Mouse (Mus musculus): ENCODE measurements around the gene Psg22. TPM values are rescaled to one million over a fixed set of nuclear protein-coding genes. Genes with fewer than 3 reads are reported as not detected.
A peak's percentile ranks its signal among the peaks of the same experiment; 100 is the strongest.
"Not testable (repeated sequence)": the region's sequence is repeated elsewhere in the genome, so short reads cannot be mapped to it uniquely, and the experiment has no call there.

The Psg22 gene
- total and polyA plus RNA-seq, 3 experiments = 0.11 TPM; not detected in 2

DNA sequence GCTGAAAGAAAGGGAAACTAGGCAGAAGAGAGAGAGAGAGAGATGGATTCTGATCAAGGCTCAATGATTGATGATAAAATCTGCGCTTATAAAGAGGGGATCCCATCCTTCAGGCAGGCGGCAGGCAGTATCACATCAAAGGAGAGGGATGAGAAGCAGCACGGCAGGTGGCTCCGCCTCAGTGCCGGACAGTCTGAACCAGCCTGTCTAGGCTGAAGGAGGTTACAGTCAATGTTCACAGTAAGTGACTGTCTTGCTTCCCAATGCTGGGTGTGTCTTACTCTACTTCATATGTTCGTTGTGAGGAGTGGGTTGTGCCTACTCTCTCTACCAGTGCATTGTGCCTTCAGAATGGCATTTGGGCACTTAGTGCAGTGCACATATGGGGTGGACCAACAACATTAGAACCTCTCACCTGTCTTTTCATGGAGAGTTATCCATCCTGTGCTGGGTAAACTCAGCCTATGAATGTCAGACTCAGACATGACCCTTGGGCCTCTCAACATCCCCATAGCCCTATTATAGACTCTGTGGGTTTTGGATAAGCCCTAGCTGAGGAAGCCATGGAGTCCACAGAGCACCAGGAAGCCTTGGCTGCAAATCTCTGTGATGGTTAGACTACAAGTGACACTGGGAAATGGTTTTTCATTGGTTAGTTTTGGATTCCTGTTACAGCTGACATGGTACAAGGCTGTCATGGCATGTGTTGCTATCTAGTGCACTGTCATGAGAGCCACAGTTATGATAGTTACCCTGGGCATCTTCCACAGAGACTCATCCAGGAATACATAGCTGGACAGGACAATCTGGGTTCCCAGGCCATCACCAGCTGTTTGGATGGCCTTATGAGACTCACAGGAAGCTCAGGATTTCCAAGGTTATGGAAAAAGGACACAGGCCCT lies 31.4 kb downstream of the Psg22 start:
- no peak for ATAC-seq (ENCODE audit: extremely low read depth, insufficient number of reproducible peaks, low FRiP score, poor library complexity, severe bottlenecking)
- H3K4me3 ChIP-seq (ENCODE audit: low read depth, low read length) = no peak overlapping the region
- H3K36me3 ChIP-seq (replicated peaks) = no peaks in the 10 kb centered on the region
- no peak for TF ChIP-seq GATA1 (IDR thresholded peaks at IDR 0.05; ENCODE audit: borderline replicate concordance, low read length)
- no peak for TF ChIP-seq CTCF (IDR thresholded peaks at IDR 0.05; ENCODE audit: low read depth, low read length)
- no peak for TF ChIP-seq POLR2AphosphoS5 (IDR thresholded peaks at IDR 0.05; ENCODE audit: insufficient replicate concordance, low read depth, low read length)
- no peak for TF ChIP-seq GATA2 (IDR thresholded peaks at IDR 0.05; ENCODE audit: borderline replicate concordance, low read depth, low read length)
- TF ChIP-seq TAL1 (conservative IDR thresholded peaks at IDR 0.05; ENCODE audit: low read depth, low read length) = no peak
- no peak for DNase-seq (ENCODE audit: low spot score)
- no peaks in the 10 kb centered on the region for H3K9me3 ChIP-seq (replicated peaks)
- no peaks in the 10 kb centered on the region for H3K4me1 ChIP-seq (ENCODE audit: insufficient read depth, low read depth, low read length)
- H3K27me3 ChIP-seq (ENCODE audit: insufficient read depth, low read length) = peaks cover 5% of the 10 kb centered on the region; the same call in 1 of the 2 replicates

DNA sequence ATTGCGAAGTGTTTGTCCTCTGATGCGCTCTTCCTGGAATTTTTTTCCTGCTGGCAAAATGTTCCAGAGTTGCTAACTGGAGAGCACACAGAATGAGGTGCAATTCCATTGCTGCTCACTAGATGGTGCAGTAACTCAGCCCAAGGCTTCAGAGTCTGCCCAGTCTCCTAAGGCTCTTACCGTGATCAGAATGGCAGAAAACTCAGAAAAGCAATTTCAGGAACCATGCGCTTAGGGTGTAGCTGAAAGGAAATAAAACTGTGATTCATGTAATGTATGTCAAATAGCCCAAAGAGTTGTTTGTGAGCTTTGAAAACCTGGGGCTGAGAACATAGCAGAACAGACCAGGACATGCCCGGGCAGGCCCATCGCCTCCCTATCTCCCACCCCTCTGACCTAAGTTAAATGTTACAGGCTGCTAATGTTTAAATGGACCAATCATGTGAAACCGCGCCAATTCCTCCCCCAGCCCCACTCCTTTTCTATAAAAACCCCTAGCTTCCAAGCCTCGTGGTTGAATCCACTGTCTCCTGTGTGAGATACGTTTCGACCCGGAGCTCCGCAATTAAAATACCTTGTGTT lies 32.1 kb downstream of the Psg22 start:
- not testable (repeated sequence) for H3K4me3 ChIP-seq (ENCODE audit: low read depth, low read length); H3K27me3 ChIP-seq (ENCODE audit: insufficient read depth, low read length); H3K4me1 ChIP-seq (ENCODE audit: insufficient read depth, low read depth, low read length); H3K9me3 ChIP-seq (replicated peaks); H3K36me3 ChIP-seq (replicated peaks); ATAC-seq (ENCODE audit: extremely low read depth, insufficient number of reproducible peaks, low FRiP score, poor library complexity, severe bottlenecking)
- TF ChIP-seq CTCF (IDR thresholded peaks at IDR 0.05; ENCODE audit: low read depth, low read length) = peak; percentile 69
- DNase-seq (ENCODE audit: low spot score) = peak; percentile 5

DNA sequence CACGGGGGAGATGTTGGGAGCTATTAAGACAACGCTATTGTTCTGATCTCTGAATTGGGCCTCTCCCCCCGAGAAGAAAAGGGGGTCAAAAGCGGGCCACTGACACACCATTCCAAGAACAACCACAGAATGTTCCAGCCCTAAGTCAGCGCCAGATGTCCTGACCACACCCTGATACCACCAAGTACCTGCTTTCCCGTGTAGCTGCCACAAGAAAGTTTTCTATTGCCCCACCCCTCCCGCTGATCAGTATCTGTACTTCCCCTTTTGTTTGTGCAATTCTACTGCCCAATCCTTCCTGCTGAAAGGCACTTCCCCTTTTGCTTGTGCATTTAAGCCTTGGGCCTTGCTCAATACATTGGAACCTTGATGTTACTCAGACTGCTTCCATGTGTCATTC lies 42.3 kb downstream of the Psg22 start:
- DNase-seq (ENCODE audit: low spot score); ATAC-seq (ENCODE audit: extremely low read depth, insufficient number of reproducible peaks, low FRiP score, poor library complexity, severe bottlenecking): not testable (repeated sequence)

DNA sequence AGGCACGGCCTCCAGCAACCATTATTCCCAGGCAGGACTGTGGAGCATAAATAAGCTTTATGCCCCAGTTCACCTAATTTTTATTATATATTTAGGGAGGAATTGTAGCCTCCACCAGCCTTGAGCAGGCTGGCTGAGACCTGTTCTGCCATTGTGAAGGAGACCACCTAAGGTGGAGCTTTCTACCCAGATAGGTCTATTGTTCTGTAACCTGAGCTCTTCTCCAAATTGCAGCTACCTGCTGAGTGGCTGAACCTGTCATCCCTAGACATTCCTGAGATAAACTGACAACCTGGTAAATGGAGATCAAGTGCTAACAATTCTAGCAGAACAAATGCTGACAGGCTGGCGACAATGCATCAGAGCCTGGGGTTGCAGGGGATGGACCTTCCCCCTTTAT lies 45.0 kb downstream of the Psg22 start:
- not testable (repeated sequence) for H3K27me3 ChIP-seq (ENCODE audit: insufficient read depth, low read length); H3K4me3 ChIP-seq (ENCODE audit: low read depth, low read length); ATAC-seq (ENCODE audit: extremely low read depth, insufficient number of reproducible peaks, low FRiP score, poor library complexity, severe bottlenecking); H3K36me3 ChIP-seq (replicated peaks); DNase-seq (ENCODE audit: low spot score); H3K4me1 ChIP-seq (ENCODE audit: insufficient read depth, low read depth, low read length)
- H3K9me3 ChIP-seq (replicated peaks) = peaks cover 20% of the 10 kb centered on the region

More for the DNA sequence above, 42.3 kb downstream of the Psg22 start:
- peaks cover 20% of the 10 kb centered on the region for H3K9me3 ChIP-seq (replicated peaks)
- not testable (repeated sequence) for H3K4me3 ChIP-seq (ENCODE audit: low read depth, low read length); H3K4me1 ChIP-seq (ENCODE audit: insufficient read depth, low read depth, low read length); H3K36me3 ChIP-seq (replicated peaks); H3K27me3 ChIP-seq (ENCODE audit: insufficient read depth, low read length)

Other genes with a start within 250 kb of the Psg22 start
- not detected in 2 replicates for gene Psg26, start 233.9 kb upstream of the Psg22 start, total RNA-seq (2014; fragmentation: Nextera tagmentation)
- not detected in 2 replicates for gene Psg26, start 233.9 kb upstream of the Psg22 start, total RNA-seq (2017)
- not detected in 2 replicates for gene Psg26, start 233.9 kb upstream of the Psg22 start, polyA plus RNA-seq (2012)
- not detected in 2 replicates for gene Psg25, start 185.8 kb upstream of the Psg22 start, total RNA-seq (2014; fragmentation: Nextera tagmentation)
- gene Psg25, start 185.8 kb upstream of the Psg22 start, total RNA-seq (2017) = 0.16 TPM in 1 of 2 replicates, not detected in the other
- gene Psg25, start 185.8 kb upstream of the Psg22 start, polyA plus RNA-seq (2012) = not detected in 2 replicates
- not detected in 2 replicates for gene Psg27, start 150.8 kb upstream of the Psg22 start, total RNA-seq (2014; fragmentation: Nextera tagmentation)
- gene Psg27, start 150.8 kb upstream of the Psg22 start, total RNA-seq (2017) = 0.05 TPM in 1 of 2 replicates, not detected in the other
- not detected in 2 replicates for gene Psg27, start 150.8 kb upstream of the Psg22 start, polyA plus RNA-seq (2012)
- not detected in 2 replicates for gene Psg23, start 101.6 kb upstream of the Psg22 start, total RNA-seq (2014; fragmentation: Nextera tagmentation)
- 0.06 TPM in 1 of 2 replicates, not detected in the other for gene Psg23, start 101.6 kb upstream of the Psg22 start, total RNA-seq (2017)
- not detected in 2 replicates for gene Psg23, start 101.6 kb upstream of the Psg22 start, polyA plus RNA-seq (2012)
- not detected in 2 replicates for gene Psg21, start 61.4 kb upstream of the Psg22 start, total RNA-seq (2014; fragmentation: Nextera tagmentation)
- 0.22 TPM in 1 of 2 replicates, not detected in the other for gene Psg21, start 61.4 kb upstream of the Psg22 start, total RNA-seq (2017)
- not detected in 2 replicates for gene Psg21, start 61.4 kb upstream of the Psg22 start, polyA plus RNA-seq (2012)
- gene Psg20, start 31.9 kb upstream of the Psg22 start, total RNA-seq (2014; fragmentation: Nextera tagmentation) = not detected in 2 replicates
- 0.12 TPM in 1 of 2 replicates, not detected in the other for gene Psg20, start 31.9 kb upstream of the Psg22 start, total RNA-seq (2017)
- not detected in 2 replicates for gene Psg20, start 31.9 kb upstream of the Psg22 start, polyA plus RNA-seq (2012)
- not detected in 2 replicates for gene Psg19, start 80.4 kb downstream of the Psg22 start, total RNA-seq (2014; fragmentation: Nextera tagmentation)
- gene Psg19, start 80.4 kb downstream of the Psg22 start, total RNA-seq (2017) = 0.11 TPM in 1 of 2 replicates, not detected in the other
- gene Psg19, start 80.4 kb downstream of the Psg22 start, polyA plus RNA-seq (2012) = not detected in 2 replicates
- gene Psg17, start 103.5 kb downstream of the Psg22 start, total RNA-seq (2014; fragmentation: Nextera tagmentation) = not detected in 2 replicates
- 0.11 TPM in 1 of 2 replicates, not detected in the other for gene Psg17, start 103.5 kb downstream of the Psg22 start, total RNA-seq (2017)
- gene Psg17, start 103.5 kb downstream of the Psg22 start, polyA plus RNA-seq (2012) = not detected in 2 replicates
- not detected in 2 replicates for gene Mill2, start 121.9 kb downstream of the Psg22 start, total RNA-seq (2014; fragmentation: Nextera tagmentation)
- 0.06 and 0.11 TPM in 2 replicates for gene Mill2, start 121.9 kb downstream of the Psg22 start, total RNA-seq (2017)
- not detected in 2 replicates for gene Mill2, start 121.9 kb downstream of the Psg22 start, polyA plus RNA-seq (2012)
- gene Pglyrp1, start 153.2 kb downstream of the Psg22 start, total RNA-seq (2014; fragmentation: Nextera tagmentation) = not detected in 2 replicates
- not detected in 2 replicates for gene Pglyrp1, start 153.2 kb downstream of the Psg22 start, total RNA-seq (2017)
- not detected in 2 replicates for gene Pglyrp1, start 153.2 kb downstream of the Psg22 start, polyA plus RNA-seq (2012)
- gene Ccdc61, start 192.3 kb downstream of the Psg22 start, total RNA-seq (2014; fragmentation: Nextera tagmentation) = 2.1 and 9.6 TPM in 2 replicates
- 5.1 and 9.4 TPM in 2 replicates for gene Ccdc61, start 192.3 kb downstream of the Psg22 start, total RNA-seq (2017)
- gene Ccdc61, start 192.3 kb downstream of the Psg22 start, polyA plus RNA-seq (2012) = 47.9 and 61.1 TPM in 2 replicates
- gene Nova2, start 207.8 kb downstream of the Psg22 start, total RNA-seq (2014; fragmentation: Nextera tagmentation) = not detected in 2 replicates
- under 0.01 and 0.05 TPM in 2 replicates for gene Nova2, start 207.8 kb downstream of the Psg22 start, total RNA-seq (2017)
- not detected in 2 replicates for gene Nova2, start 207.8 kb downstream of the Psg22 start, polyA plus RNA-seq (2012)

All from G1E (cell line).